Mouse (Mus musculus): ENCODE data around the gene 4931440F15Rik. TPM values are rescaled to one million over a fixed set of nuclear protein-coding genes. Genes with fewer than 3 reads are reported as not detected.

4931440F15Rik gene
- polyA plus RNA-seq, 1 experiment = 0.15 TPM

- 93% methylated on average over 6 of the region's 6 CpGs for WGBS
- Histone ChIP-seq H3K36me3 (ENCODE audit: control insufficient read depth, insufficient read depth, low read length) (no peaks in the 10 kb centered on the region), H3K4me3 (ENCODE audit: control insufficient read depth, insufficient read depth, low read length) (no peak overlapping the region), H3K4me1 (replicated peaks; ENCODE audit: control insufficient read depth, insufficient read depth, low read length) (no peaks in the 10 kb centered on the region), H3K27ac (ENCODE audit: control insufficient read depth, insufficient read depth, low read length) (no peak overlapping the region), H3K27me3 (ENCODE audit: control insufficient read depth, insufficient read depth, low read length) (no peaks in the 10 kb centered on the region)
- DNase-seq = no peak
- TF ChIP-seq POLR2A (IDR thresholded peaks at IDR 0.05; ENCODE audit: control insufficient read depth, extremely low read depth, insufficient read depth, low read length, poor library complexity) = no peak
- no peak for TF ChIP-seq CTCF (IDR thresholded peaks at IDR 0.05; ENCODE audit: borderline replicate concordance, control insufficient read depth, extremely low read depth, insufficient read depth, low read length, poor library complexity)
These were observed 36.4 kb downstream of the 4931440F15Rik start for GRCm38 (mm10) chr11:29788921-29789638.

- no peak for DNase-seq
- 89% methylated on average over 1 of the region's 1 CpGs for WGBS
- no peak for TF ChIP-seq POLR2A (IDR thresholded peaks at IDR 0.05; ENCODE audit: control insufficient read depth, extremely low read depth, insufficient read depth, low read length, poor library complexity)
- TF ChIP-seq CTCF (IDR thresholded peaks at IDR 0.05; ENCODE audit: borderline replicate concordance, control insufficient read depth, extremely low read depth, insufficient read depth, low read length, poor library complexity) = no peak
- no peaks in the 10 kb centered on the region for H3K27me3 ChIP-seq (ENCODE audit: control insufficient read depth, insufficient read depth, low read length)
- H3K27ac ChIP-seq (ENCODE audit: control insufficient read depth, insufficient read depth, low read length) = no peak overlapping the region
- H3K4me1 ChIP-seq (replicated peaks; ENCODE audit: control insufficient read depth, insufficient read depth, low read length) = no peaks in the 10 kb centered on the region
- no peak overlapping the region for H3K4me3 ChIP-seq (ENCODE audit: control insufficient read depth, insufficient read depth, low read length)
- H3K36me3 ChIP-seq (ENCODE audit: control insufficient read depth, insufficient read depth, low read length) = no peaks in the 10 kb centered on the region
These were observed 37.0 kb downstream of the 4931440F15Rik start for GRCm38 (mm10) chr11:29788499-29788898.

- Histone ChIP-seq H3K4me3 (ENCODE audit: control insufficient read depth, insufficient read depth, low read length) (no peak overlapping the region), H3K27me3 (ENCODE audit: control insufficient read depth, insufficient read depth, low read length) (no peaks in the 10 kb centered on the region), H3K4me1 (replicated peaks; ENCODE audit: control insufficient read depth, insufficient read depth, low read length) (no peaks in the 10 kb centered on the region), H3K27ac (ENCODE audit: control insufficient read depth, insufficient read depth, low read length) (no peak overlapping the region), H3K36me3 (ENCODE audit: control insufficient read depth, insufficient read depth, low read length) (no peaks in the 10 kb centered on the region)
- no peak for TF ChIP-seq CTCF (IDR thresholded peaks at IDR 0.05; ENCODE audit: borderline replicate concordance, control insufficient read depth, extremely low read depth, insufficient read depth, low read length, poor library complexity)
- no peak for TF ChIP-seq POLR2A (IDR thresholded peaks at IDR 0.05; ENCODE audit: control insufficient read depth, extremely low read depth, insufficient read depth, low read length, poor library complexity)
- DNase-seq = no peak
- 41% methylated on average over 5 of the region's 5 CpGs for WGBS
These were observed 38.0 kb downstream of the 4931440F15Rik start for GRCm38 (mm10) chr11:29787473-29787872.

GRCm38 (mm10) chr11:29786583-29787219, 38.8 kb downstream of the 4931440F15Rik start:
- Histone ChIP-seq H3K36me3 (ENCODE audit: control insufficient read depth, insufficient read depth, low read length) (no peaks in the 10 kb centered on the region), H3K4me3 (ENCODE audit: control insufficient read depth, insufficient read depth, low read length) (no peak overlapping the region)

GRCm38 (mm10) chr11:29779409-29780026, 46.0 kb downstream of the 4931440F15Rik start:
- no peak overlapping the region for H3K27ac ChIP-seq (ENCODE audit: control insufficient read depth, insufficient read depth, low read length)

More at GRCm38 (mm10) chr11:29786583-29787219, 38.8 kb downstream of the 4931440F15Rik start:
- TF ChIP-seq CTCF (IDR thresholded peaks at IDR 0.05; ENCODE audit: borderline replicate concordance, control insufficient read depth, extremely low read depth, insufficient read depth, low read length, poor library complexity) = no peak
- TF ChIP-seq POLR2A (IDR thresholded peaks at IDR 0.05; ENCODE audit: control insufficient read depth, extremely low read depth, insufficient read depth, low read length, poor library complexity) = no peak
- no peak for DNase-seq
- no peaks in the 10 kb centered on the region for H3K4me1 ChIP-seq (replicated peaks; ENCODE audit: control insufficient read depth, insufficient read depth, low read length)
- WGBS = 87% methylated on average over 6 of the region's 6 CpGs
- no peaks in the 10 kb centered on the region for H3K27me3 ChIP-seq (ENCODE audit: control insufficient read depth, insufficient read depth, low read length)
- no peak overlapping the region for H3K27ac ChIP-seq (ENCODE audit: control insufficient read depth, insufficient read depth, low read length)

GRCm38 (mm10) chr11:29778936-29779335, 46.5 kb downstream of the 4931440F15Rik start:
- DNase-seq = no peak
- Histone ChIP-seq H3K27ac (ENCODE audit: control insufficient read depth, insufficient read depth, low read length) (no peak overlapping the region), H3K4me3 (ENCODE audit: control insufficient read depth, insufficient read depth, low read length) (no peak overlapping the region), H3K4me1 (replicated peaks; ENCODE audit: control insufficient read depth, insufficient read depth, low read length) (no peaks in the 10 kb centered on the region), H3K27me3 (ENCODE audit: control insufficient read depth, insufficient read depth, low read length) (no peaks in the 10 kb centered on the region), H3K36me3 (ENCODE audit: control insufficient read depth, insufficient read depth, low read length) (no peaks in the 10 kb centered on the region)
- TF ChIP-seq POLR2A (IDR thresholded peaks at IDR 0.05; ENCODE audit: control insufficient read depth, extremely low read depth, insufficient read depth, low read length, poor library complexity) (no peak), CTCF (IDR thresholded peaks at IDR 0.05; ENCODE audit: borderline replicate concordance, control insufficient read depth, extremely low read depth, insufficient read depth, low read length, poor library complexity) (no peak)
- WGBS = 71% methylated on average over 3 of the region's 3 CpGs

More at GRCm38 (mm10) chr11:29779409-29780026, 46.0 kb downstream of the 4931440F15Rik start:
- DNase-seq = no peak
- H3K4me1 ChIP-seq (replicated peaks; ENCODE audit: control insufficient read depth, insufficient read depth, low read length) = no peaks in the 10 kb centered on the region
- no peak overlapping the region for H3K4me3 ChIP-seq (ENCODE audit: control insufficient read depth, insufficient read depth, low read length)
- 75% methylated on average over 2 of the region's 2 CpGs for WGBS
- TF ChIP-seq CTCF (IDR thresholded peaks at IDR 0.05; ENCODE audit: borderline replicate concordance, control insufficient read depth, extremely low read depth, insufficient read depth, low read length, poor library complexity) (no peak), POLR2A (IDR thresholded peaks at IDR 0.05; ENCODE audit: control insufficient read depth, extremely low read depth, insufficient read depth, low read length, poor library complexity) (no peak)
- H3K27me3 ChIP-seq (ENCODE audit: control insufficient read depth, insufficient read depth, low read length) = no peaks in the 10 kb centered on the region
- H3K36me3 ChIP-seq (ENCODE audit: control insufficient read depth, insufficient read depth, low read length) = no peaks in the 10 kb centered on the region
